Mouse (Mus musculus) heart, embryonic 16.5 days (tissue): ENCODE measurements at regions not wholly inside any gene's neighbourhood (a gene's known extent, or its start where the extent isn't known, plus 50 kb on each side); places are given as distances from the start of the nearest gene placed in this dataset.
"Not testable (repeated sequence)": the region's sequence is repeated elsewhere in the genome, so short reads cannot be mapped to it uniquely, and the experiment has no call there.

ENCODE experiments used
- ATAC-seq: fragments of 200-750 bp; cut with Nextera tagmentation; replicated peaks from 2 replicates; pipeline ENCODE4 v1.8.0; 2017; ENCODE audit warnings: moderate number of reproducible peaks; ENCODE audit not compliant: insufficient read depth, low FRiP score; ENCODE audit errors: extremely low read depth
- H3K27ac ChIP-seq: fragments of 300-500 bp; sonication (generic); 2 replicates; pipeline ENCODE4 v1.5.1; 2014; ENCODE audit warnings: mild to moderate bottlenecking, low read length, control low read depth, moderate library complexity
- H3K27me3 ChIP-seq: fragments of 300-500 bp; sonication (generic); 2 replicates; pipeline ENCODE4 v1.6.1; 2014; ENCODE audit warnings: low read length, mixed read lengths; ENCODE audit not compliant: control insufficient read depth, insufficient read depth
- H3K36me3 ChIP-seq: fragments of 300-500 bp; sonication (generic); 2 replicates; pipeline ENCODE4 v1.6.1; 2014; ENCODE audit not compliant: control insufficient read depth, insufficient read depth
- H3K4me1 ChIP-seq: fragments of 300-500 bp; sonication (generic); 2 replicates; pipeline ENCODE4 v1.6.1; 2014; ENCODE audit warnings: low read length, mixed read lengths; ENCODE audit not compliant: control insufficient read depth, insufficient read depth
- H3K4me2 ChIP-seq: fragments of 300-500 bp; sonication (generic); 2 replicates; pipeline ENCODE4 v1.6.1; 2014; ENCODE audit warnings: low read depth, mild to moderate bottlenecking, control low read depth, low read length
- H3K4me3 ChIP-seq: fragments of 300-500 bp; sonication (generic); 2 replicates; pipeline ENCODE4 v1.5.1; 2014; ENCODE audit warnings: mild to moderate bottlenecking, control low read depth, low read length
- H3K9ac ChIP-seq: fragments of 300-500 bp; sonication (generic); 2 replicates; pipeline ENCODE4 v1.6.1; 2014; ENCODE audit warnings: low read length, control low read depth
- H3K9me3 ChIP-seq: fragments of 300-500 bp; sonication (generic); replicated peaks from 2 replicates; pipeline ENCODE4 v1.6.1; 2016; ENCODE audit warnings: low read length; ENCODE audit not compliant: control insufficient read depth
- WGBS: fragments of 180-500 bp; shearing (Covaris S2); extraction: QIAGEN DNeasy Blood & Tissue Kit; methylation state at CpG from one replicate; pipeline ENCODE4 v1.1.7; 2014; 5-methylcytosine and 5-hydroxymethylcytosine counted together

DNA sequence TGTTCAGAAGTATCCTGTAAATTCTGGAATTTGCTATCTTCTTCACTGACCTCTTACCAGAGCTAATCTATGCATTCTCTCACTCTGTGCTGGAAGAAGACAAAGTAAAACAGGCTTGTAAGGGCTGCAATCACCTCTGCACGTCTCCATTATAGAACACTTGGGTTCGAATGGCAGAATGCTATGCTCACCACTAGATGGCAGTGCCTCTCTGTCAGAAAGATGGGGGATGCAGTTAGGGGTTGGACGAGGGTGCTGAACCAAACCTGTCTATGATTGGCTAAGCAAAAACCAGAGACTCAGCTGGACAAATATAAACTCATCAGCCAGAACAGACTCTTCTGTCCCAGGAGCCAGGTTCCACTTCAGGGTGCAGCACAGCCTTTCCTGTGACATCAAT is 546.5 kb upstream of the Olfr1507 start:
- ATAC-seq, H3K27me3 ChIP-seq, H3K4me2 ChIP-seq, H3K4me3 ChIP-seq, H3K36me3 ChIP-seq, H3K9me3 ChIP-seq, H3K9ac ChIP-seq, H3K27ac ChIP-seq, H3K4me1 ChIP-seq: not testable (repeated sequence)
- WGBS = 15% methylated on average over 3 of the region's 3 CpGs

- H3K27me3 ChIP-seq, H3K27ac ChIP-seq, H3K9ac ChIP-seq, H3K9me3 ChIP-seq, H3K36me3 ChIP-seq, ATAC-seq, H3K4me2 ChIP-seq, H3K4me1 ChIP-seq, H3K4me3 ChIP-seq: not testable (repeated sequence)
- WGBS = 65% methylated on average over 4 of the region's 4 CpGs
Observed at GRCm38 (mm10) chr14:53039475-53039874, 543.9 kb upstream of the Olfr1507 start.

DNA sequence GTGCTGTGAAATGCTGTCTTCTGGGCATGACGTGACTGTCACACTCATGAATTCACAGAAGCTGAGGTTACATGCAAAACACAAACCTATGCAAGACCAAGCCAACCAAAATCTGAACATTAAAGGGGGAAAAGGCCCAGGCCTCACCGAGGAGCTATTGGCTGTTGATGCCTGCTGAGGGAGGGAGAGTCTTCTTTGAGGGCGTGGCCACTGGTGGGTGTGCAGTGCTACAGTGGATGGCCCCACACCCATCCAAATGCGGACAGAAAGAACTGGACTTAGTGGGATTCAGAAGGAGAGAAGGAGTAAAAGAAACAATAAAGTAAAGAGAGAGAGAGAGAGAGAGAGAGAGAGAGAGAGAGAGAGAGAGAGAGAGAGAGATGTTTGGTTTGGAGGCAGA is 539.4 kb upstream of the Olfr1507 start:
- not testable (repeated sequence) for H3K4me1 ChIP-seq, H3K4me2 ChIP-seq, H3K9ac ChIP-seq, H3K4me3 ChIP-seq, ATAC-seq, H3K27me3 ChIP-seq, H3K9me3 ChIP-seq, H3K36me3 ChIP-seq, H3K27ac ChIP-seq
- no CpG with 5 or more reads among the region's 4 CpGs for WGBS

- H3K9ac ChIP-seq, H3K27me3 ChIP-seq, ATAC-seq, H3K4me3 ChIP-seq, H3K9me3 ChIP-seq, H3K27ac ChIP-seq, H3K36me3 ChIP-seq, H3K4me1 ChIP-seq, H3K4me2 ChIP-seq: not testable (repeated sequence)
- WGBS = no CpG with 5 or more reads among the region's 6 CpGs
Observed at GRCm38 (mm10) chr14:53033221-53033620, 537.7 kb upstream of the Olfr1507 start.

DNA sequence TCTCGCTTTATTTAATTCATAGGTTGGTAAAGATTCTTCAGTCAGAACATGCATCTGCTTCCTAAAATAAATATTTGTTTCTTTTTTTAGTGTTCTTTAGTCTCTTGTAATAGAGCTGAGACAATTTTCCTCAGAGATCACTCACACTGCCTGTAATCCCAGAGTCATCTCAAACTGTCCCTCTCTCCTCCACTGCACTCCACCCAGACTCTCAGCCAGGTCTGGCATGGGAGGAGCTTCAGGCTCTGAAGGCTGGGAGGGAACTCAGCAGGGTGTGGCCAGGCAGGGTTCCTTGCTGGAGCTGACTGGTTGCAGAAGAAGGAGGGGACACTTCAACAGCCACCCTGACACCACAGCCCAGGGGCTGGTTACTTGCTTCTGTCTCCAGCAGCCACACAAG is 536.9 kb upstream of the Olfr1507 start:
- not testable (repeated sequence) for H3K36me3 ChIP-seq, H3K4me3 ChIP-seq

GRCm38 (mm10) chr14:53030227-53030626 is 534.7 kb upstream of the Olfr1507 start:
- not testable (repeated sequence) for H3K4me3 ChIP-seq, H3K27me3 ChIP-seq, H3K4me2 ChIP-seq, H3K36me3 ChIP-seq, H3K9ac ChIP-seq, H3K4me1 ChIP-seq, ATAC-seq, H3K27ac ChIP-seq, H3K9me3 ChIP-seq
- no CpG with 5 or more reads among the region's 4 CpGs for WGBS

More for the DNA sequence above, 536.9 kb upstream of the Olfr1507 start:
- WGBS = no CpG with 5 or more reads among the region's 1 CpGs
- not testable (repeated sequence) for H3K9ac ChIP-seq, H3K4me2 ChIP-seq, H3K27me3 ChIP-seq, H3K4me1 ChIP-seq, ATAC-seq, H3K27ac ChIP-seq, H3K9me3 ChIP-seq

- WGBS = no CpG with 5 or more reads among the region's 1 CpGs
- not testable (repeated sequence) for H3K4me1 ChIP-seq, H3K4me3 ChIP-seq, H3K9ac ChIP-seq, H3K27ac ChIP-seq, H3K36me3 ChIP-seq, H3K4me2 ChIP-seq, H3K27me3 ChIP-seq, H3K9me3 ChIP-seq, ATAC-seq
Observed at GRCm38 (mm10) chr14:53026958-53027357, 531.4 kb upstream of the Olfr1507 start.

- not testable (repeated sequence) for H3K4me3 ChIP-seq, ATAC-seq, H3K9me3 ChIP-seq, H3K9ac ChIP-seq, H3K27me3 ChIP-seq, H3K4me1 ChIP-seq, H3K27ac ChIP-seq, H3K36me3 ChIP-seq, H3K4me2 ChIP-seq
- WGBS = no CpG with 5 or more reads among the region's 6 CpGs
Observed at GRCm38 (mm10) chr14:53020152-53020551, 524.6 kb upstream of the Olfr1507 start.

DNA sequence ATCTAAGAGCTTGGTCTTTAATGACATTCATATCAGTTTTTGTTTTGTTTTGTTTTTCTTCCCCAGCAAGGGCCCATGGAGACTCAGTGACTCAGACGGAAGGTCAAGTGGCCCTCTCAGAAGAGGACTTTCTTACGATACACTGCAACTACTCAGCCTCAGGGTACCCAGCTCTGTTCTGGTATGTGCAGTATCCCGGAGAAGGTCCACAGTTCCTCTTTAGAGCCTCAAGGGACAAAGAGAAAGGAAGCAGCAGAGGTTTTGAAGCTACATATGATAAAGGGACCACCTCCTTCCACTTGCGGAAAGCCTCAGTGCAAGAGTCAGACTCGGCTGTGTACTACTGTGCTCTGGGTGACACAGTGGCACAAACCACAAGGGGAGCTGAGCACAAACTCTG is 512.2 kb upstream of the Olfr1507 start:
- ATAC-seq, H3K4me2 ChIP-seq, H3K27ac ChIP-seq, H3K4me3 ChIP-seq, H3K4me1 ChIP-seq, H3K9ac ChIP-seq, H3K9me3 ChIP-seq, H3K36me3 ChIP-seq, H3K27me3 ChIP-seq: not testable (repeated sequence)
- no CpG with 5 or more reads among the region's 5 CpGs for WGBS

- not testable (repeated sequence) for H3K27me3 ChIP-seq, H3K36me3 ChIP-seq, H3K4me2 ChIP-seq, H3K9me3 ChIP-seq, H3K4me1 ChIP-seq, H3K27ac ChIP-seq, H3K4me3 ChIP-seq, H3K9ac ChIP-seq, ATAC-seq
- WGBS = no CpG with 5 or more reads among the region's 4 CpGs
Observed at GRCm38 (mm10) chr14:53007323-53007722, 511.8 kb upstream of the Olfr1507 start.
